Mouse (Mus musculus) limb, embryonic 14.5 days (tissue): Measurements from ENCODE around the gene Rad51d. TPM values are rescaled to one million over a fixed set of nuclear protein-coding genes. Genes with fewer than 3 reads are reported as not detected.
A peak's percentile ranks its signal among the peaks of the same experiment; 100 is the strongest.
"Not testable (repeated sequence)": the region's sequence is repeated elsewhere in the genome, so short reads cannot be mapped to it uniquely, and the experiment has no call there.

Experiments used
- ATAC-seq: fragments of 200-750 bp; cut with Nextera tagmentation; 2 replicates; pipeline ENCODE4 v1.8.0; 2017; ENCODE audit warnings: low read depth, moderate number of reproducible peaks, moderate TSS enrichment; ENCODE audit not compliant: low FRiP score
- DNase-seq: peaks from one replicate; pipeline ENCODE4 v3.0.0-alpha.2; 2015; ENCODE audit warnings: low spot score
- H3K27ac ChIP-seq: fragments of 300-500 bp; sonication (generic); replicated peaks from 2 replicates; pipeline ENCODE4 v1.5.1; 2014; ENCODE audit warnings: low read depth, mild to moderate bottlenecking, low read length, moderate library complexity, mixed read lengths
- H3K27me3 ChIP-seq: fragments of 300-500 bp; sonication (generic); 2 replicates; pipeline ENCODE4 v1.6.1; 2014; ENCODE audit warnings: low read length, mixed read lengths; ENCODE audit not compliant: control insufficient read depth, insufficient read depth
- H3K36me3 ChIP-seq: fragments of 300-500 bp; sonication (generic); 2 replicates; pipeline ENCODE4 v1.6.1; 2014; ENCODE audit warnings: mild to moderate bottlenecking, low read length, moderate library complexity, mixed read lengths; ENCODE audit not compliant: control insufficient read depth, insufficient read depth
- H3K4me1 ChIP-seq: fragments of 300-500 bp; sonication (generic); 2 replicates; pipeline ENCODE4 v1.6.1; 2014; ENCODE audit warnings: antibody characterized with exemption, low read length, mixed read lengths; ENCODE audit not compliant: control insufficient read depth, insufficient read depth
- H3K4me2 ChIP-seq: fragments of 300-500 bp; sonication (generic); replicated peaks from 2 replicates; pipeline ENCODE4 v1.6.1; 2014; ENCODE audit warnings: low read depth, mild to moderate bottlenecking, low read length, moderate library complexity; ENCODE audit not compliant: severe bottlenecking
- H3K4me3 ChIP-seq: fragments of 300-500 bp; sonication (generic); replicated peaks from 2 replicates; pipeline ENCODE4 v1.5.1; 2014; ENCODE audit warnings: low read length
- H3K9ac ChIP-seq: fragments of 300-500 bp; sonication (generic); 2 replicates; pipeline ENCODE4 v1.6.1; 2014; ENCODE audit warnings: mild to moderate bottlenecking, low read depth, low read length, moderate library complexity; ENCODE audit not compliant: severe bottlenecking
- H3K9me3 ChIP-seq: fragments of 300-500 bp; sonication (generic); 2 replicates; pipeline ENCODE4 v1.6.1; 2016; ENCODE audit warnings: low read length; ENCODE audit not compliant: control insufficient read depth
- POLR2A ChIP-seq: fragments of 200-500 bp; IDR thresholded peaks from 2 replicates; pipeline ENCODE4 v1.8.0; 2012; ENCODE audit warnings: inconsistent platforms, mild to moderate bottlenecking, moderate library complexity, borderline replicate concordance; ENCODE audit not compliant: insufficient read depth, insufficient read length; ENCODE audit errors: extremely low read depth
- WGBS: fragments of 180-500 bp; shearing (Covaris S2); extraction: QIAGEN DNeasy Blood & Tissue Kit; methylation state at CpG from one replicate; pipeline ENCODE4 v1.1.7; 2014; 5-methylcytosine and 5-hydroxymethylcytosine counted together
- polyA plus RNA-seq, 2 experiments: library from polyadenylated mRNA; depleted of rRNA in 1 of 2; stranded (reverse) in 1 of 2; unstranded in 1 of 2; fragments of >200 nt; fragmentation: Nextera tagmentation in 1 of 2; extraction: Ambion mirVana in 1 of 2; gene quantifications; 2 replicates each; pipeline versions ENCODE4 v1.2.1 to v1.2.3; 2012 to 2014

Rad51d gene
- polyA plus RNA-seq, 2 experiments = 11.5 to 12.9 TPM

- H3K4me3 ChIP-seq = no peak overlapping the region
- H3K27ac ChIP-seq = 0 out of 2 replicates have a peak overlapping the region, but pooled peaks have one; percentile 48
- 40% methylated on average over 11 of the region's 11 CpGs for WGBS
- no peaks in the 10 kb centered on the region for H3K27me3 ChIP-seq
- TF ChIP-seq POLR2A = no peak
- H3K4me1 ChIP-seq = peaks cover 12% of the 10 kb centered on the region; the same call in 1 of the 2 replicates
- H3K9ac ChIP-seq = no peak overlapping the region
- no peaks in the 10 kb centered on the region for H3K9me3 ChIP-seq
- H3K4me2 ChIP-seq = no peak overlapping the region
- no peaks in the 10 kb centered on the region for H3K36me3 ChIP-seq
- DNase-seq = no peak
- ATAC-seq = no peak
Measured at GRCm38 (mm10) chr11:82835616-82836432, 54.6 kb downstream of the Rad51d start.

- peaks cover 12% of the 10 kb centered on the region; the same call in 1 of the 2 replicates for H3K4me1 ChIP-seq
- DNase-seq, ATAC-seq, H3K36me3 ChIP-seq, H3K4me3 ChIP-seq, H3K4me2 ChIP-seq, H3K27ac ChIP-seq, H3K27me3 ChIP-seq, H3K9me3 ChIP-seq, H3K9ac ChIP-seq: not testable (repeated sequence)
- WGBS = 81% methylated on average over 7 of the region's 7 CpGs
Measured at GRCm38 (mm10) chr11:82834359-82834758, 56.1 kb downstream of the Rad51d start.

GRCm38 (mm10) chr11:82833929-82834328 lies 56.5 kb downstream of the Rad51d start:
- no peaks in the 10 kb centered on the region for H3K27me3 ChIP-seq
- ATAC-seq (no peak), DNase-seq (no peak)
- TF ChIP-seq POLR2A = no peak
- no peak overlapping the region for H3K27ac ChIP-seq
- WGBS = 88% methylated on average over 8 of the region's 8 CpGs
- H3K4me3 ChIP-seq = no peak overlapping the region
- no peaks in the 10 kb centered on the region for H3K36me3 ChIP-seq
- H3K9me3 ChIP-seq = no peaks in the 10 kb centered on the region
- no peak overlapping the region for H3K4me2 ChIP-seq
- H3K4me1 ChIP-seq = peaks cover 12% of the 10 kb centered on the region; the same call in 1 of the 2 replicates
- H3K9ac ChIP-seq = no peak overlapping the region

DNA sequence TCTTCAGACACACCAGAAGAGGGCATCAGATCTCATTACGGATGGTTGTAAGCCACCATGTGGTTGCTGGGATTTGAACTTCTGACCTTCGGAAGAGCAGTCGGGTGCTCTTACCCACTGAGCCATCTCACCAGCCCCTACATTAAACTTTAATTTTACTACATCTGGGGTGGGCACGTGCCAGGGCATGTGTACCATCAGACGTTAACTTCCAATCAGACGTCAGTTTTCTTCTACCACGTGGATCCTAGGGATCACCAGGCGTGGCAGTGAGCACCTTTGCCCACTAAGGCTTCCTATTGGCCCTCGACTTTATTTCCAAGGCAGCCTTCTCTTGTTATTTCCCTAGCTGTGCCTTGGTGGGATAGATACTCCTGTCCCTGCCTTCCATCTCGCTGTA lies 58.0 kb downstream of the Rad51d start:
- not testable (repeated sequence) for H3K27ac ChIP-seq, ATAC-seq, H3K4me1 ChIP-seq, H3K27me3 ChIP-seq, H3K4me2 ChIP-seq, H3K9me3 ChIP-seq, H3K36me3 ChIP-seq, H3K9ac ChIP-seq, H3K4me3 ChIP-seq, DNase-seq
- WGBS = 73% methylated on average over 10 of the region's 10 CpGs

DNA sequence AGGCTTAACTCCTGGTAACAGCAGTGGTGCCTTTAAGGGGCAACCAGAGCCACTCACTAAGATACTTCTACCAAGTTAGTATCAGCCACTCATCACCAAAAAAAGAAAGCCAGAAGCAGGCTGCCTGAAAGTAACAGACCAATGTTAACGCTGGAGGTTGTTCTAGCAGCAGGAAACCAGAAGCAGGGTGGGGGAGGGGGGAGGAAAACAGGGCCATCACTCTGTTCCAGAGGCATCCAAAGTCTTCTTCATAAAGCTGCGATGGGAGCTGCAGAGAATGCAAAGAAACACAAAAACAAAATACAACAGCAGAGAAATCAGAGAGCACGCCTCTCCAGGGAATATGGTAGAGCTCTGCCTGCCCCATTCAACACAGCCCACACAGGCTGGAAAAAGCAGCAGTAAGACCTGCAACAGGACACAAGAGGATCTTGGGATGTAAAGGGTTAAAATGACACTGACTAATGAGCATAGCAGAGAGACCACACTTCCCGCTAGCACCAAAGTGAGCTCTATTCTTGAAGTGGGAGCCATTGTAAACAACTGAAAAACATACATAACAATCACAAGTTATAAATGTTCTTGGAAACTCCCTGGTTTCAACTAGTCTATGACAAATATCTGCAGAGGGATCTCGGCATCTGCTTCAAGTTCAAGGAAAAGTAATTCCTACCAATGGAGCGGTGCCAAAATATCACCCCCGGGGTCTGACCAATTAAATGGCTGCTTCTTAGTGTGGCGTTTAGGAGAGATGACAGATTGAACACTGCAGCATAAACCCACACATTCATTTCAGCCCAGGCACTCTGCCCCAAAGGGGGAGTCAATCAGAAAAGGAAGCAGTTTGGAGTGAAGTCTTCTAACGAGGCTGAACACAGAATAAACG lies 59.2 kb downstream of the Rad51d start:
- 12% methylated on average over 10 of the region's 10 CpGs for WGBS
- H3K27me3 ChIP-seq = no peaks in the 10 kb centered on the region
- peak overlapping the region; percentile 1; the same call in 1 of the 2 replicates for H3K9ac ChIP-seq
- TF ChIP-seq POLR2A = no peak
- no peak overlapping the region for H3K27ac ChIP-seq
- H3K4me3 ChIP-seq = no peak overlapping the region
- H3K4me1 ChIP-seq = peaks cover 3% of the 10 kb centered on the region; the same call in 1 of the 2 replicates
- DNase-seq = peak; percentile 50
- no peaks in the 10 kb centered on the region for H3K9me3 ChIP-seq
- no peak for ATAC-seq
- no peaks in the 10 kb centered on the region for H3K36me3 ChIP-seq
- no peak overlapping the region for H3K4me2 ChIP-seq
